Mouse (Mus musculus) erythroblast, embryonic 14.5 days (primary cell): ENCODE measurements around the gene Syne2.

Experiments used
- GATA1 ChIP-seq: IDR thresholded peaks from 2 replicates; pipeline ENCODE4 v1.6.1; 2012; ENCODE audit warnings: low read length, inconsistent platforms, mixed read lengths
- TAL1 ChIP-seq: IDR thresholded peaks from 3 replicates; pipeline ENCODE4 v1.6.1; 2012; ENCODE audit warnings: low read length, inconsistent platforms, mixed read lengths

GRCm38 (mm10) chr12:75856096-75856868, 38.3 kb downstream of the Syne2 start:
- TF ChIP-seq GATA1 = no peak
- TF ChIP-seq TAL1 = no peak
